Mouse (Mus musculus) right cerebral cortex, adult 2 months (tissue): ENCODE measurements at regions not wholly inside any gene's neighbourhood (a gene's known extent, or its start where the extent isn't known, plus 50 kb on each side); places are given as distances from the start of the nearest gene placed in this dataset.

Experiments
- DNase-seq, 2 experiments: peaks; one replicate each; pipeline ENCODE4 v3.0.0; 2021 to 2022; ENCODE audit warnings: low spot score in 2 of 2

GRCm38 (mm10) chr13:53055697-53056096 is 74.8 kb upstream of the Nfil3 start:
- no peak for DNase-seq

GRCm38 (mm10) chr13:53053211-53053610 is 72.3 kb upstream of the Nfil3 start:
- peak; percentile 7 to 10 for DNase-seq

- DNase-seq: no peak
Measured at GRCm38 (mm10) chr13:53052806-53053205, 71.9 kb upstream of the Nfil3 start.

- DNase-seq: no peak
Measured at GRCm38 (mm10) chr13:53052188-53052587, 71.3 kb upstream of the Nfil3 start.

- DNase-seq: no peak
Measured at GRCm38 (mm10) chr13:53051386-53051785, 70.5 kb upstream of the Nfil3 start.

- DNase-seq: no peak
Measured at GRCm38 (mm10) chr13:53049176-53049575, 68.3 kb upstream of the Nfil3 start.

- no peak for DNase-seq
Measured at GRCm38 (mm10) chr13:53033189-53033943, 52.5 kb upstream of the Nfil3 start.
